Mouse (Mus musculus) hindbrain, embryonic 13.5 days (tissue): ENCODE results near the gene Alb. TPM values are rescaled to one million over a fixed set of nuclear protein-coding genes. Genes with fewer than 3 reads are reported as not detected.

Experiments used
- ATAC-seq: fragments of 200-750 bp; cut with Nextera tagmentation; 2 replicates; pipeline ENCODE4 v1.8.0; 2017; ENCODE audit warnings: moderate TSS enrichment; ENCODE audit not compliant: low FRiP score
- H3K27ac ChIP-seq: fragments of 300-500 bp; sonication (generic); 2 replicates; pipeline ENCODE4 v1.5.1; 2015; ENCODE audit warnings: inconsistent platforms, mild to moderate bottlenecking, moderate library complexity
- H3K27me3 ChIP-seq: fragments of 300-500 bp; sonication (generic); 2 replicates; pipeline ENCODE4 v1.6.1; 2015; ENCODE audit warnings: mild to moderate bottlenecking, inconsistent platforms
- H3K36me3 ChIP-seq: fragments of 300-500 bp; sonication (generic); 2 replicates; pipeline ENCODE4 v1.6.1; 2015; ENCODE audit warnings: mild to moderate bottlenecking, inconsistent platforms
- H3K4me1 ChIP-seq: fragments of 300-500 bp; sonication (generic); replicated peaks from 2 replicates; pipeline ENCODE4 v1.6.1; 2015; ENCODE audit warnings: inconsistent platforms
- H3K4me2 ChIP-seq: fragments of 300-500 bp; sonication (generic); 2 replicates; pipeline ENCODE4 v1.6.1; 2015; ENCODE audit warnings: inconsistent platforms, mild to moderate bottlenecking, moderate library complexity
- H3K4me3 ChIP-seq: fragments of 300-500 bp; sonication (generic); 2 replicates; pipeline ENCODE4 v1.5.1; 2015; ENCODE audit warnings: mild to moderate bottlenecking, inconsistent platforms
- H3K9ac ChIP-seq: fragments of 300-500 bp; sonication (generic); 2 replicates; pipeline ENCODE4 v1.6.1; 2015; ENCODE audit warnings: mild to moderate bottlenecking, inconsistent platforms
- H3K9me3 ChIP-seq: fragments of 300-500 bp; sonication (generic); 2 replicates; pipeline ENCODE4 v1.6.1; 2016; ENCODE audit warnings: inconsistent platforms
- WGBS: fragments of 180-500 bp; shearing (Covaris S2); methylation state at CpG from one replicate; pipeline ENCODE4 v1.1.7; 2015; 5-methylcytosine and 5-hydroxymethylcytosine counted together
- polyA plus RNA-seq: library from polyadenylated mRNA; unstranded; fragments of >200 nt; fragmentation: Nextera tagmentation; extraction: Ambion mirVana; gene quantifications from 2 replicates; pipeline ENCODE4 v1.2.1, GENCODE M21; 2015

Gene Alb
- polyA plus RNA-seq, 1 experiment from 2014 or later = 0.08 TPM

- Histone ChIP-seq H3K4me1 (no peaks in the 10 kb centered on the region), H3K27ac (no peak overlapping the region), H3K4me2 (no peak overlapping the region), H3K36me3 (no peaks in the 10 kb centered on the region), H3K4me3 (no peak overlapping the region), H3K9me3 (no peaks in the 10 kb centered on the region), H3K27me3 (no peaks in the 10 kb centered on the region), H3K9ac (no peak overlapping the region)
- 10% methylated on average over 6 of the region's 6 CpGs for WGBS
- ATAC-seq = no peak
These were observed 6.5 kb downstream of the Alb start for GRCm38 (mm10) chr5:90467245-90467644.

GRCm38 (mm10) chr5:90470836-90471235, 10.1 kb downstream of the Alb start:
- H3K27me3 ChIP-seq = no peaks in the 10 kb centered on the region
- ATAC-seq = no peak
- H3K4me1 ChIP-seq = no peaks in the 10 kb centered on the region
- no peak overlapping the region for H3K4me3 ChIP-seq
- WGBS = 91% methylated on average over 3 of the region's 3 CpGs
- no peak overlapping the region for H3K9ac ChIP-seq
- H3K27ac ChIP-seq = no peak overlapping the region
- no peaks in the 10 kb centered on the region for H3K36me3 ChIP-seq
- no peak overlapping the region for H3K4me2 ChIP-seq
- no peaks in the 10 kb centered on the region for H3K9me3 ChIP-seq

- H3K27ac ChIP-seq = no peak overlapping the region
- no peaks in the 10 kb centered on the region for H3K36me3 ChIP-seq
- H3K4me1 ChIP-seq = no peaks in the 10 kb centered on the region
- H3K4me3 ChIP-seq = no peak overlapping the region
- no peak overlapping the region for H3K9ac ChIP-seq
- no peak for ATAC-seq
- H3K27me3 ChIP-seq = no peaks in the 10 kb centered on the region
- H3K9me3 ChIP-seq = no peaks in the 10 kb centered on the region
- no peak overlapping the region for H3K4me2 ChIP-seq
- WGBS = 94% methylated on average over 4 of the region's 4 CpGs
These were observed 13.2 kb downstream of the Alb start for GRCm38 (mm10) chr5:90473902-90474301.

GRCm38 (mm10) chr5:90474369-90474768, 13.7 kb downstream of the Alb start:
- Histone ChIP-seq H3K4me2 (no peak overlapping the region), H3K4me1 (no peaks in the 10 kb centered on the region), H3K4me3 (no peak overlapping the region), H3K27me3 (no peaks in the 10 kb centered on the region), H3K9me3 (no peaks in the 10 kb centered on the region), H3K9ac (no peak overlapping the region), H3K27ac (no peak overlapping the region), H3K36me3 (no peaks in the 10 kb centered on the region)
- WGBS = 91% methylated on average over 5 of the region's 5 CpGs
- no peak for ATAC-seq

GRCm38 (mm10) chr5:90476741-90477140, 16.0 kb downstream of the Alb start:
- Histone ChIP-seq H3K27me3 (no peaks in the 10 kb centered on the region), H3K4me2 (no peak overlapping the region), H3K27ac (no peak overlapping the region), H3K9ac (no peak overlapping the region), H3K4me3 (no peak overlapping the region), H3K4me1 (no peaks in the 10 kb centered on the region), H3K9me3 (no peaks in the 10 kb centered on the region), H3K36me3 (no peaks in the 10 kb centered on the region)
- ATAC-seq = no peak
- 84% methylated on average over 3 of the region's 3 CpGs for WGBS

- Histone ChIP-seq H3K27me3 (no peaks in the 10 kb centered on the region), H3K36me3 (no peaks in the 10 kb centered on the region), H3K4me1 (no peaks in the 10 kb centered on the region), H3K27ac (no peak overlapping the region), H3K9ac (no peak overlapping the region), H3K9me3 (no peaks in the 10 kb centered on the region), H3K4me3 (no peak overlapping the region), H3K4me2 (no peak overlapping the region)
- ATAC-seq = no peak
- WGBS = 89% methylated on average over 7 of the region's 7 CpGs
These were observed 16.8 kb downstream of the Alb start for GRCm38 (mm10) chr5:90477308-90478140.

GRCm38 (mm10) chr5:90478886-90479285, 18.2 kb downstream of the Alb start:
- H3K27ac ChIP-seq = no peak overlapping the region
- ATAC-seq = no peak
- WGBS = 87% methylated on average over 1 of the region's 1 CpGs

GRCm38 (mm10) chr5:90485597-90485996, 24.9 kb downstream of the Alb start:
- no peak for ATAC-seq
- no peak overlapping the region for H3K4me3 ChIP-seq
- no peak overlapping the region for H3K4me2 ChIP-seq
- no peaks in the 10 kb centered on the region for H3K36me3 ChIP-seq
- H3K27ac ChIP-seq = no peak overlapping the region
- WGBS = 96% methylated on average over 7 of the region's 7 CpGs
- H3K9me3 ChIP-seq = no peaks in the 10 kb centered on the region
- no peaks in the 10 kb centered on the region for H3K27me3 ChIP-seq
- H3K4me1 ChIP-seq = no peaks in the 10 kb centered on the region
- no peak overlapping the region for H3K9ac ChIP-seq

More at GRCm38 (mm10) chr5:90478886-90479285, 18.2 kb downstream of the Alb start:
- Histone ChIP-seq H3K27me3 (no peaks in the 10 kb centered on the region), H3K36me3 (no peaks in the 10 kb centered on the region), H3K9ac (no peak overlapping the region), H3K9me3 (no peaks in the 10 kb centered on the region), H3K4me3 (no peak overlapping the region), H3K4me2 (no peak overlapping the region), H3K4me1 (no peaks in the 10 kb centered on the region)

GRCm38 (mm10) chr5:90488323-90488722, 27.6 kb downstream of the Alb start:
- no peak overlapping the region for H3K4me3 ChIP-seq
- no peaks in the 10 kb centered on the region for H3K27me3 ChIP-seq
- ATAC-seq = no peak
- no peaks in the 10 kb centered on the region for H3K36me3 ChIP-seq
- H3K27ac ChIP-seq = no peak overlapping the region
- H3K4me2 ChIP-seq = no peak overlapping the region
- no peaks in the 10 kb centered on the region for H3K4me1 ChIP-seq
- 90% methylated on average over 7 of the region's 7 CpGs for WGBS
- no peaks in the 10 kb centered on the region for H3K9me3 ChIP-seq
- H3K9ac ChIP-seq = no peak overlapping the region

- no peaks in the 10 kb centered on the region for H3K9me3 ChIP-seq
- H3K4me3 ChIP-seq = no peak within 1 kb of the TSS
- 84% methylated on average over 7 of the region's 7 CpGs for WGBS
- H3K4me2 ChIP-seq = no peak within 1 kb of the TSS
- no peak for ATAC-seq
- no peak within 1 kb of the TSS for H3K27ac ChIP-seq
- H3K4me1 ChIP-seq = no peaks in the 10 kb centered on the region
- no peak within 1 kb of the TSS for H3K9ac ChIP-seq
- H3K36me3 ChIP-seq = no peaks in the 10 kb centered on the region
- no peaks in the 10 kb centered on the region for H3K27me3 ChIP-seq
These were observed 29.8 kb downstream of the Alb start, which contains the start of gene Afp for GRCm38 (mm10) chr5:90490518-90490917. Gene Afp (plus strand): TSS chr5:90490737.

GRCm38 (mm10) chr5:90492440-90492839, 31.7 kb downstream of the Alb start:
- no peak for ATAC-seq
- Histone ChIP-seq H3K4me3 (no peak overlapping the region), H3K27me3 (no peaks in the 10 kb centered on the region), H3K4me1 (no peaks in the 10 kb centered on the region), H3K36me3 (no peaks in the 10 kb centered on the region), H3K4me2 (no peak overlapping the region), H3K27ac (no peak overlapping the region), H3K9ac (no peak overlapping the region), H3K9me3 (no peaks in the 10 kb centered on the region)
- WGBS = 84% methylated on average over 9 of the region's 9 CpGs

GRCm38 (mm10) chr5:90494308-90494707, 33.6 kb downstream of the Alb start:
- no peaks in the 10 kb centered on the region for H3K4me1 ChIP-seq
- no peaks in the 10 kb centered on the region for H3K36me3 ChIP-seq
- no peaks in the 10 kb centered on the region for H3K27me3 ChIP-seq
- H3K4me3 ChIP-seq = no peak overlapping the region
- no peak overlapping the region for H3K4me2 ChIP-seq
- ATAC-seq = no peak
- H3K27ac ChIP-seq = no peak overlapping the region
- H3K9me3 ChIP-seq = no peaks in the 10 kb centered on the region
- 89% methylated on average over 4 of the region's 4 CpGs for WGBS
- no peak overlapping the region for H3K9ac ChIP-seq

- H3K36me3 ChIP-seq = no peaks in the 10 kb centered on the region
- ATAC-seq = no peak
- H3K4me1 ChIP-seq = no peaks in the 10 kb centered on the region
- H3K4me3 ChIP-seq = no peak overlapping the region
- no peaks in the 10 kb centered on the region for H3K9me3 ChIP-seq
- H3K27ac ChIP-seq = no peak overlapping the region
- H3K4me2 ChIP-seq = no peak overlapping the region
- no peak overlapping the region for H3K9ac ChIP-seq
- WGBS = 55% methylated on average over 7 of the region's 7 CpGs
- H3K27me3 ChIP-seq = no peaks in the 10 kb centered on the region
These were observed 38.8 kb downstream of the Alb start for GRCm38 (mm10) chr5:90499509-90499908.
